Mouse (Mus musculus): Measurements from ENCODE around the gene Aox1. TPM values are rescaled to one million over a fixed set of nuclear protein-coding genes. Genes with fewer than 3 reads are reported as not detected.
A peak's percentile ranks its signal among the peaks of the same experiment; 100 is the strongest.

The Aox1 gene
- total RNA-seq, 2 experiments from 2014 or later: 1.5 to 1.9 TPM

DNA sequence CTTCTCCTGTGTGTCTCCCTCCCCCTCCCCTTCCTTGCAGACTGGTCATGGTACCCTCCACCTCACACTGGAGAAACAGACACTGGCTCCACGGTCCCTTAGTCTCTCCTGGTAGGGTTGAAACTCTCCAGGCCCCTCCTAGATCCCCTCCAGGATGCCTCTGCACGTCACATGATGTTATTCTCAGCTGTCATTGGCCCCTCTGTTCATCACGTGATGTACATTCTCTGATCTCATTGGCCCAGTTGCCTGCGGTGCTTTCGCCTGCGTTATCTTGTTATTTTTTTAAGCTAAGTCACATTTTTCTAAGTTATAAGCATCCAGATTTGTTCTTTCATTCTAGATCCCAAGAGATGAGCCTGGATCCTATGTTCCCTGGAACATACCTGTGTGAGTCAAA lies 76.0 kb downstream of the Aox1 start:
- no peak for DNase-seq (ENCODE audit: low spot score in 2 of 2)

DNA sequence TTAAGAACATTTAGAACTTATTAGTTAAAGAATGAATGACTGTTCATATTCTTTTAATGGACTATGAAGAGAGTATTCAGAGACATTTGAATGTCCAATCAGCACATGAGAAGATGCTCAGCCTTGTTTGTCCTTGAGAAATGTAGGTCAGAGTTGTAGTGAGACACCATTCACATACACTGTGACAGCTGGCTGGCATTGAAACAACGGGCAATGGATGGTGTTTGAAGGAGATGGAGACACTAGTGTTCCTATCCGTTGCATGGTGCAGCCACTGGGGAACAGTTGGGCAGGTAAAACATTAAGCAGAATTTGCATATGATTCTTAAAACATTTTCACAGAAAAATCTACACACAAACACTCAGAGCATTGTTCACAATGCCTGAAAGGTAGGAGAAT lies 77.3 kb downstream of the Aox1 start:
- no peak for DNase-seq (ENCODE audit: low spot score in 2 of 2)

DNA sequence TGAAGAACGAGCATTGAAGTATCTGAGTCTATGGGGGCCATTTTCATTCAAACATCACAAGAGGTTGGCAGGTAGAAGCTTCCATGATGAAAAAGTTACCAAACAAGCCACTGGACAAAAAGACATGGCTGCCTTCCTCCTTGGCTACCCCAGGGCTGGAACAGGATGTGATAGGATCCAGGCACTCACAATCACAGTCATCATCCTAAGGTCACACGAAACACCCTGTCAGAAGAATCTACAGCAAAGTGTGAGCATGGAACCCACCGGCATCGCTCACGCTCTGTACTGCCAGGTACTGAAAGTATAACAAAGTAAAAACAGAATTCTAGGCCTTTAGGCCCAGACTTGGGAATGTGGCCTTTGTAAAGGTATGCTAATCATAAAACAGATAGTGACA lies 80.5 kb downstream of the Aox1 start:
- DNase-seq (ENCODE audit: low spot score in 2 of 2): no peak

DNA sequence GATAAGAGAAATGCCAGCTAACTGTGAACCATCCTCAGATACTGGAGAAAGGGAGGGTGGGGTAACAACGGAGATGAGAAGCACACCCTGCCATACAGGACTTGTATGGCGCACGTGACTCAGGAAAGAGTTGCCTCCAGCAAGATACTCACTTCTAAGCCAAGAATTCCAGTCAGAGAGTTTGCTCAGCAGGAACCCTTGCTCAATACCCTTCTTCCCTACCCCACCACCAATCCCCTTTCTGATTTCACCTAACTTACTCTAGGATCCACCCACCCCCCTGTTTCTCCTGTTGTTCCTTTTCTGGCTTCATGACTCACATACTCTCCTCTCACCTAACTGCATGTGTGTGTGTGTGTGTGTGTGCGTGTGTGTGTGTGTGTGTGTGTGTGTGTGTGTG lies 81.6 kb downstream of the Aox1 start:
- DNase-seq (ENCODE audit: low spot score in 2 of 2): no peak

DNA sequence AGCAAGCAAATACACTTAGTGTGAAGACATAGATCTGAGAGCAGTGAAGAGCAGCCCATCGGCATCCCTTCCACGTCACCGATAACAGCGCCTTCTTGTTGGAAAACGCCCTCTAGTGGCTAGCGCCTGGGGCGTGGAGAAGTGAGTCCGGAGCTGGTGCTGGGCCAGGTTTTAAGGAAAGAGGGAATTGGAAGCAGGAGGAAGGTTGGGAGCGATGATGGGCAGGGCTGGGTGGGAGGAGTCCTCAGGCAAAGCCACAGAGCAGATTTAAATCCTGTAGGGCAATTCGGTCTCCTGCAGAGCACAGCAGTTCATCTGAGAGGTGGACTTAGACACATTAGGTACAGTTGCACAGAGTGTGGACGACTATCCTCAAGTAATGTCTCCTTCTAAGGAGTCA lies 83.1 kb downstream of the Aox1 start, which contains the start of gene Aox3:
Aox3 (plus strand) TSS at position 251 of the 400 bp plus-strand sequence.
- DNase-seq (ENCODE audit: low spot score in 2 of 2): peak; percentile 76 to 84

DNA sequence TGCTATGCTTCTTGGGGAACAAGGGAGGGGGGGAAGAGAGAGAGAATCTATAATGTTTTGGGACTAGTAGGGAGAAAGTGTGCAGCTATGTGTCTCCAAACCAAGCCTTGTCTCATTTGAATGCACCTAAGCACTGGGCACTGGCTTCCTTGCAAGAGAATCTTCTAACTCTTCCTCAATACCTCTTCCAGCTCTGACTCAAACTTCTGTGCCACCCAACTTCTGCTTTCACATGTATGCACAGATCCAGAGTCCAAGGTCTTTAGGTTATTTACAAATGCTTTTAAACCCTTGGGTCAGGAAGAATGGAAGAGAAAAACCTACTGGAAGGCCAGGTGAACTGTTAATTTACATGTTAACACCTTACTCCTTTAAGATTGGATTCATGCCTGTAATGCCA lies 83.7 kb downstream of the Aox1 start:
- DNase-seq (ENCODE audit: low spot score in 2 of 2): no peak

DNA sequence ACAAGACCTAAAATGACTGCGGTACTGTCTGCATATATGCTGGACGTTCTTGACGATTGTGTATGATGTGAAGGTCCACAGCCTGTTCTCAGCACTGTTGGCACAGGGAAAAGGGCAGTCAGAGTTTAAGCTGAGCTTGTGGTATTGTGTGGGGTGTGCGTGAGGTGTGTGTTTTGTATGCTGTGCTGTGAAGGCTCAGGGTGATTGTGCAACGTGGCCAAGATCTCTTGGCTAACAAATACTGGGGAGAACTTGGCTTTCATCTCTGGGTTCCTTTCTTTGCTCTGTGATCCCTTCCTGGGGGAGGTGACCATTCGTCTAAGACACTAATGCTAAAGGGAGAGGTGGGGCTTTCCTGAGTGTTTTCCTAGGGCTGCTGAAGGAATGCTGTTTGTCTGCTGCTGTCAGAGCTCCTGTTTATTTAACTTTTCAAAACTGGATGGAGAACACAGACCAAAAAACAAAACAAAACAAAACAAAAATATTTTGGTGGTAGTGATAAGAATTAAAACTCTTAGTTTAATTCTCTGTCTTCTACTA lies 84.4 kb downstream of the Aox1 start:
- DNase-seq (ENCODE audit: low spot score in 2 of 2): no peak

DNA sequence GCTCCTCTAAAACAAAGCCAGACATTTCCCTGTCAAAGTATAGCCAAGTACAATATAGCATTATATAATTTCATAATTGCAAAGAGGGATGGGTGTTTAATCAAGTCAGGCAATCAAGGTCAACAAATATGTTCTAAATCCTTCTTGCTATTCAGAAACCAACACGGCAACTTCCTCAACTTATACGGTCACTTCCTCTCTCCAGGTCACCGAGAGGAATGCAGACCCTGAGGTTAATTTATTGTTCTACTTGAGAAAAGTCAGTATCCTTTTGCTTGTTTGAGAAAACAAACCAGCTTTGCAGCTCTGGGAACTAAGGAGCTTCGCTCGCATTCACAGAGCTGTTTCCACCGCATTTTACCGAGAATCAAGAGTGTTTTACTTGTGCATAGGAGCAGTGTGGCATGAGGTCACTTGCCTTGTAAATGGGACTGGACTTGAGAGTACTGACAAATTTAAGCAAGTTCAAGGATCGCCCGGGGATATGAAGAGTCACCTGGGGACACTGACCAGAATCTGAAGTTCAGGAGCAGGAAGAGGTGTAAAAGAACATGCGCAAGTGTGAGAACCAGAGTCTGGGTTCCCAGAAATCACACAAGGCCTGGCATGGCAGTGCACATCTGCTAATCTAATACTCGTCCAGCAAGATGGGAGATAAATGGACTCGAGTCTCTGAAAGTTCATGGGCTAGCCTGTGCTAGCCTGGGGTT lies 85.1 kb downstream of the Aox1 start:
- no peak for DNase-seq (ENCODE audit: low spot score in 2 of 2)

DNA sequence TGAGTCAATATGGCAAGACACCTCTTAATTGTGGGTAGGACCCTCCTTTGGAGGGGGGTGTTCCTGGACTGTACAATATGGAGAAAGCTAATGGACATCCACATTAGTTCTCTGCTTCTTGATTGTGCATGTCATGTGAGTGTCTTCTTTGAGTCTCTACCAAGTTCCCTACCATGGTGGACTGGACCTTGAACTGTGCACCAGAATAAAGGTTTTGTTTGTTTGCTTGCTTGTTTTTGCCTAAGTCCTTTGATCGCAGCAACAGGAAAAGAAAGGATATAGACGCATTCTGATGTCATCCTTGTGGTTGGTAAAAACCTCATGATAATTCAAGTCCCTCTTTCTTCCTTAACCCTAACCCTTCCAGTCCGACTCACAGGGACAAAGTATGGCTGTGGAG lies 88.5 kb downstream of the Aox1 start:
- DNase-seq (ENCODE audit: low spot score in 2 of 2): no peak

DNA sequence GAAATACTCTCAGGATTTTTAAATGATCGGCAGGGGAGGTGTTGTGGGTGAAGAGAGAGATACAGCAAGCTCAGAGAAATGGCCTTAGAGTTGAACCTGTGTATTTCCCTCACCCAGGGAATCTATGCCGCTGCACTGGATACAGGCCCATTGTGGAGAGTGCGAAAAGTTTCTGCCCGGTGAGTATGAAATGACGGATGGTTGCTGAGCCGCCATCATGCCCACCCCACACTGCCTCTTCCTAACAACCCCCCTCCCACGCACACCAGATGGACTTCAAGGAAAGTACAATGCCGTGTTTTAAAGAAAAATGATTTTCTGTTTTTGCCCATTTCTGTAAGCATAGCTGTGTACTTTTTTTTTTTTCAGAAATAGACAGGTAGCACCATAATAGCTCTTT lies 95.2 kb downstream of the Aox1 start:
- DNase-seq (ENCODE audit: low spot score in 2 of 2): no peak

DNA sequence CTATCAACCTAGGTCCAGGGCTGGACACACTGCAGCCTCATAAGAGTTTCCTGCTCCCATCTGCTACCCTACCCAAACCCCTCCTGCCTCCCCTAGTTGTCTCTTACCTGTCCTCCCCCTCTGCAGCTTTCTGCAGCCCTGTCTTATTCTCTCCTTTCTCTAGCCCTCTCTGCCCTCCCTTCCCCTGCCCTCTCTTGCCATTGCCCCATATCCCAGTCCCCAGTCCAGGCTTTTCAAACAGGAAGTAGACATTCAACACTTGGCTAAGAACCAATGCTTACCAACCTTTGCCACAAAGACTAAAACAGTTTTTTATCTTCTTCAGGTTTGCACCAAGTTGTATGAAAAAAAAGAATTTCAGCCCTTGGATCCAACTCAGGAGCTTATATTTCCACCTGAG lies 108.2 kb downstream of the Aox1 start:
- no peak for DNase-seq (ENCODE audit: low spot score in 2 of 2)

DNA sequence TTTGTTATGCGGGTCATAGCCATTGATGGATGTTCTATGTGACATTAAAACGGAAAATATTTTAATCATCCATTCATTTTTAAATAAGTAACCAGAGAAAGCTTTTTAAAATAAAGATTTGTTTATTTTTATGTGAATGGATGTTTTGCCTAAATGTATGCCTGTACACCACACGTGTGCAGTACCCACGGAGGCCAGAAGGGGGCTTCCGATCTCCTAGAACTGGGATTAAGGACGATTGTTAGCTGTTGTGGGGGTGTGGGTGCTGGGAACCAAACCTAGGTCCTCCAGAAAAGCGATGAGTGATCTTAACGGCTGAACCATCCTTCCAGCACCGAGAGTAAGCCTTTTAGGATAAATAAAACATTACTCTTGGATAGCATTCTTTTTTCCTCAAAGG lies 109.3 kb downstream of the Aox1 start:
- no peak for DNase-seq (ENCODE audit: low spot score in 2 of 2)

DNA sequence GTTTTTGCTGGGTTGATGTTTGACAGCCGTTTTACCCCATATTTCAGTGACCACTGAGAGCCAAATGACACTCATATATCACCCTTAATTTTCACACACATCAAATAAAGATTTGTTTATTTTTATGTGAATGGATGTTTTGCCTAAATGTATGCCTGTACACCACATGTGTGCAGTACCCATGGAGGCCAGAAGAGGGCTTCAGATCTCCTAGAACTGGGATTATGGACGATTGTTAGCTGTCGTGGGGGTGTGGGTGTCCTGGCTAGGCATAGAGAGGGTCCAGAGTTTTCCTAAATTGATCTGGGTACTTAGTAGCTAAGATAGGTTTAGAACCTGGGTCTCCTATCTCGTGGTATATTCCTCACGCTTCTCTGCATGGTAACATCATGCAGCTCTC lies 110.9 kb downstream of the Aox1 start:
- DNase-seq (ENCODE audit: low spot score in 2 of 2): no peak

DNA sequence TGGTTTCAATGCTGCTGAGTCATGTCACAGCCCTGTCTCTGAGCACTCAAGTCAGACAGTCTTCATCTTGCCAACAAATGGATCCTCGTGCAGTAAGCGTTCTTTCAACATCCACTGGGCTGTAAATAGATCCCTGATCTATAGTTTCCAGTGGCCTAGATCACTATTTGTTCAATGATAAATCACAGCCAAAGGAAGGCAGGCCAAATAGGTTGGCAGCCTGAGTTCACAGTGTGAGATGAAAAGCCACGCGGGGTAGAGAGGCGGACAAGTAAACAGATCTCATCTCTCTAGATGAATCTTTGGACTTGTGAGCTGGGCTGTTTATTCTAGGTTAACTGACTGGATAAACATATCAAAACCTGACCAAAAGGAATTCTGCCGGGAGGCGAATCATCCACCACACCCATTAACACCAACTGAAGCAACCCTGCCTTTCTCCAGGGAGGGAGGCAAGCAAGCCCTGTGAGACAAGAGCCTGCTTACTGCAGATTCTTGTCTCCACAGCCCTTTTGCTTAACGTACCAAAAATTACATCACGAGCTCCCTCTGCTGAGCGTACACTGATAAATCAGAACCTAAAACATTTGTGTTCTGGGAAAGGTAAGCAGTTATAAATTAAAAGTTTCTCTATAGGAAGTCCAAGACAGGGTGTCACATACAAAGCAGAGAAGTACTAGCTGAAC lies 114.8 kb downstream of the Aox1 start:
- peak; percentile 41 to 57 for DNase-seq (ENCODE audit: low spot score in 2 of 2)

DNA sequence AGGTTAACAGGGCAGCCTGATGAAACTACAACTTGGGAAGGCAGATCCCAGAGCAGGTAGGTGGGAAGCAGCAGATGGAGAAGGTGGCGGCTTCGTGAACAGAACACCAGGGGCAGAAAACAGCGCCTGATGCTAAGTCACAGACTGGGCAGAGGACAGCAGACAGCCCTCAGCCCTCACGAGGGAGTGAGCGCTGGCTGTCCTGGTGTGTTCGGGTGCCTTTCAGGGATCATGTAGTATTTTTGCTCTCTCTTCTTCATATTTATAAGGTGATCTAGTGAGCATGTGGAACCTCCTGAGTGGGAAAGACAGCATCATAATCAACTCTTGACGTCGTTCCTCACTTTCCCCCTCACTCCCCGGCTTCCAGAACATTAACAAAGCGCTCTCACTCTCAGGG lies 116.3 kb downstream of the Aox1 start:
- DNase-seq (ENCODE audit: low spot score in 2 of 2): no peak

DNA sequence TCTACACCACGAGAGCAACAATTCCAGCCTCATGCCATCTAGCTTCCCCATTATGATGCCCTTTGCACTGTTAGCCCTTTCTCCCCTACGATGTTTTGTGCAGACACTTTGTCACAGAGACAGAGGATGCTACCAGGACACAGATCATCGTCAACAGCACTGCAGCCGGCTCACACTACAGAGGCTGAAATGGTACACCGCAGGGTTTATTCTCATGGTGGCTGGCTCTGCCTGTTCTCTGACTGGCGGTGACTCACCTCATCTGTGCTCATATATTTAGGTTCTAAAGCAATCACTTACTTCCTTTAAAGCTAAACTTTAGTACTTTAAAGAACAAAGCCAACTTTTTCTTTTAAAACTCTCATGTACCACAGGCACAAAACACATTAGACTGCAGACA lies 118.0 kb downstream of the Aox1 start:
- no peak for DNase-seq (ENCODE audit: low spot score in 2 of 2)

DNA sequence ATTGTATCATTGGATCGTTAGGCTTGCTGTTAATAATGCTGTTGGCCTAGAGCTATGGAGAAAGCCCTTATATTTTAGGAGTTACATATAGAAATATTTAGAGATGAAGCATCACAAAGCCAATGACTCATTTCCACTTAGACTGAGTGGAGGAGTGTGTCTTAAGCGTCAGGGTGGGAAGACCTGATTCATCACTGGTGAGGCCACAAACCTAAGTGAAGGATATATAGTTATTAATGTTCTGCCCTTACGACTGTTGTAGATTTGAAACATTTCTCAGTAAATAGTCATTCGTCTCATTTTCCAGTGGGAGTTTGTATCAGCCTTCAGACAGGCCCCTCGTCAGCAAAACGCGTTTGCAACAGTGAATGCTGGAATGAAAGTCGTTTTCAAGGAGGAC lies 122.5 kb downstream of the Aox1 start:
- no peak for DNase-seq (ENCODE audit: low spot score in 2 of 2)

Other genes with a start within 250 kb of the Aox1 start
- 1 to 10 TPM; 1.7 to 1.9 TPM for gene Sgo2a, start 34.0 kb upstream of the Aox1 start, total RNA-seq (2021)
- gene Kctd18, start 11.0 kb upstream of the Aox1 start, total RNA-seq (2021): 10 to 100 TPM; 24.4 to 25.7 TPM
- 1 to 10 TPM; 2.0 to 2.3 TPM for gene Aox3, start 83.2 kb downstream of the Aox1 start, total RNA-seq (2021)
- gene Aox4, start 180.5 kb downstream of the Aox1 start, total RNA-seq (2021): 10 to 100 TPM; 10.1 to 10.9 TPM
- gene Aox2, start 248.4 kb downstream of the Aox1 start, total RNA-seq (2021): under 1 TPM; 0.04 to 0.09 TPM